Mouse (Mus musculus): ENCODE results near the gene Pigr. TPM values are rescaled to one million over a fixed set of nuclear protein-coding genes. Genes with fewer than 3 reads are reported as not detected.

Gene Pigr
- polyA plus RNA-seq, 1 experiment from 2014 or later, result not detected

DNA sequence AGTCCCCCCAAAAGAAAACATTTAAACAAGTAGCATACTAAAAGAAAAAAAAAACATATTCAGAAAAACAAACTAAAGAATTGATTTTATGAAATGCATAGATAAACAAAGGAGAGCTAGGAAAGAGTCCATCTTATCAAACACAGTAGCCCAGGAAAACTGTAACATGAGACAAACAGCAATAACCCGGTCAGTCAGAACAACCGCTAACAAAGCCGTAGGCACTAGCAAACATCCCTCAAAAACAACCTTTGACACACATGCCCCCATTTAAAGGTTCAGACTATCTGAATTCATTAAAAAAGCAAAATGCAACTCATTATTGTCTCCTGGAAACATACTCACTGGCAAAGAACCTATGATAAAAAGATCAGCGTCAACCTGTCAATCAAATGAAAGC, 31.0 kb downstream of the Pigr start:
- H3K36me3 ChIP-seq (ENCODE audit: control insufficient read depth, insufficient read depth, low read length), result no peaks in the 10 kb centered on the region
- DNase-seq (ENCODE audit: low spot score) (no peak), ATAC-seq (ENCODE audit: insufficient number of reproducible peaks, low FRiP score, low TSS enrichment, low read depth) (no peak)
- no peaks in the 10 kb centered on the region for H3K4me1 ChIP-seq (ENCODE audit: control insufficient read depth, insufficient read depth, low read length)
- H3K27me3 ChIP-seq (ENCODE audit: control insufficient read depth, insufficient read depth, low read length), result no peaks in the 10 kb centered on the region
- H3K4me3 ChIP-seq (ENCODE audit: low read depth, low read length), result no peak overlapping the region
- 82% methylated on average over 4 of the region's 4 CpGs for WGBS
- H3K9ac ChIP-seq (ENCODE audit: low read length), result no peak overlapping the region
- H3K4me2 ChIP-seq (ENCODE audit: low read depth, severe bottlenecking), result no peak overlapping the region
- no peaks in the 10 kb centered on the region for H3K9me3 ChIP-seq (ENCODE audit: control insufficient read depth, low read length)
- H3K27ac ChIP-seq (replicated peaks; ENCODE audit: low read depth, low read length), result no peak overlapping the region

DNA sequence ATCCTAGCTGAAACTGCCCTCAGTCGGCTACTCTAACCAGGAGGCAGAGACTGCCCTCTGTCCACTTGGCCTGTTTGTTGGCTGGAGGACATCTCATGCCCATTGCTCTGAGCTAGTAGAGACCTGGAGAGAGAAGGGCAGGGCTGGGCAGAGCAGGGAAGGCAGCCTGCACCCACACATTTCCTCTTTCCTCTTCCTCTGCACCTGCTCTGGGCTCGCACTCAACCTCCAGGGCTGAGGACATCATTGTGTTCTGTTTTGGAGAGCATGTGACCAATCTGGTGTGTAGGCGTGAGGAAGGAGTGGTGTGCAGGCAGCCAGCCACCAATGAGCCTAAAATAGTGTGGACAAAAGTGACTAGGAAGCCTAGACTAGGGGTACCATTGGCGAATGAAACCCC, 37.8 kb downstream of the Pigr start:
- H3K36me3 ChIP-seq (ENCODE audit: control insufficient read depth, insufficient read depth, low read length), result no peaks in the 10 kb centered on the region
- ATAC-seq (ENCODE audit: insufficient number of reproducible peaks, low FRiP score, low TSS enrichment, low read depth) (no peak), DNase-seq (ENCODE audit: low spot score) (no peak)
- H3K27me3 ChIP-seq (ENCODE audit: control insufficient read depth, insufficient read depth, low read length), result no peaks in the 10 kb centered on the region
- no peak overlapping the region for H3K9ac ChIP-seq (ENCODE audit: low read length)
- no peak overlapping the region for H3K27ac ChIP-seq (replicated peaks; ENCODE audit: low read depth, low read length)
- no peaks in the 10 kb centered on the region for H3K9me3 ChIP-seq (ENCODE audit: control insufficient read depth, low read length)
- WGBS, result 83% methylated on average over 4 of the region's 4 CpGs
- no peak overlapping the region for H3K4me2 ChIP-seq (ENCODE audit: low read depth, severe bottlenecking)
- H3K4me3 ChIP-seq (ENCODE audit: low read depth, low read length), result no peak overlapping the region
- no peaks in the 10 kb centered on the region for H3K4me1 ChIP-seq (ENCODE audit: control insufficient read depth, insufficient read depth, low read length)

DNA sequence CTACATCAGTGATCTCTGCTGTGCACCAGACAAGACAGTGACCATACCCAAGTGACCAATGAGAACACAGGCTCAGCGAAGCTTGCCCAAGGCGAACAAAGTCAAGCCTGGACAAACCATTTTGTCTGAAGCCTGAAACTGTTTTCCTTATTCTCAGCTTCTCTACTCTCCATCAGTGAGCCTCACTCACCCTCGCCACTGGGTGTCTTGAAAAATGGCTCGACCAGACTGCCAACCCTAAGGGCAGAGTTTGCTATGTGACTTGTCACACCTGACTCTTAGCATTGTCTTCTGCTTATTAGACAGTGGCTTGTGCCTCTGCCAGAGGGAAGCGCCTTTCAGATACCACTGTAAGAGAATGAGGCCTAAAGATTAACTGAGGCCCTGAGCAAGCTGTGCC, 38.3 kb downstream of the Pigr start:
- no peak overlapping the region for H3K4me2 ChIP-seq (ENCODE audit: low read depth, severe bottlenecking)
- no peak for ATAC-seq (ENCODE audit: insufficient number of reproducible peaks, low FRiP score, low TSS enrichment, low read depth)
- 89% methylated on average over 5 of the region's 5 CpGs for WGBS
- no peaks in the 10 kb centered on the region for H3K9me3 ChIP-seq (ENCODE audit: control insufficient read depth, low read length)
- H3K27me3 ChIP-seq (ENCODE audit: control insufficient read depth, insufficient read depth, low read length), result no peaks in the 10 kb centered on the region
- H3K4me3 ChIP-seq (ENCODE audit: low read depth, low read length), result no peak overlapping the region
- H3K4me1 ChIP-seq (ENCODE audit: control insufficient read depth, insufficient read depth, low read length), result no peaks in the 10 kb centered on the region
- no peak overlapping the region for H3K27ac ChIP-seq (replicated peaks; ENCODE audit: low read depth, low read length)
- H3K9ac ChIP-seq (ENCODE audit: low read length), result no peak overlapping the region
- no peaks in the 10 kb centered on the region for H3K36me3 ChIP-seq (ENCODE audit: control insufficient read depth, insufficient read depth, low read length)
- no peak for DNase-seq (ENCODE audit: low spot score)

DNA sequence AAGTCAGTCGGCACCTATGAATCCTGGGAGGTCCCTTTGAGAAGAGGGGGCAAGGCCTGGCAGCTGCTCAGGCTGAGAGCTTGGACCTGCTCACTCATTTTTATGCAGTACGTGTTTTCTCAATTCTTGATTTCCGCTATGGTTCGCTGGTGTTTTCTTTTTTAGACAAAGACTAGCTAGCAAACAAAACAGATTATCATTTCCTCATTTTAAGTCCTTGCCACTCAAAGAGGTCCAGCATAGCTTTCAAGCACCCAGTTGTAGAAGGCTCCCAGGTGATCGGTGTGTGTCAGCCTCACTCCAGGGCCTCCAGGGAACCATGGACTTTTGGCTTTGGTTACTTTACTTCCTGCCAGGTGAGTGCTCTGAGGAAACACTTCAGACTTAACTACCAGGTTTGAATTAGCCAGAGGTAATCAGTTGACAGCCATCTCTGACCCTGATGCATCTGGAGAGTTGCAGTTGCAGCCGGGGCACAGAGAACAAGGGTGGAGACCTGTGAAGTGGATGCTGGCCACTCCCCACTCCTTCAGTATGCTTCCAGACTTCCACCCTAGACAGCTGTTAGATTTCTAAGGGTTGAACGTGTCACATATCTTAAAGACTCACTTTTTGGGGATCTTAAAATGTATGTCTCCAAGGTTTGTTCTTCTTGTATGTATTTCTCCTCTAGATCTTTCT, 39.2 kb downstream of the Pigr start, which contains the start of gene Fcmr:
Fcmr (plus strand) TSS at position 129 of the 681 bp plus-strand sequence.
- ATAC-seq (ENCODE audit: insufficient number of reproducible peaks, low FRiP score, low TSS enrichment, low read depth) (no peak), DNase-seq (ENCODE audit: low spot score) (no peak)
- 80% methylated on average over 7 of the region's 7 CpGs for WGBS
- Histone ChIP-seq H3K9me3 (ENCODE audit: control insufficient read depth, low read length) (no peaks in the 10 kb centered on the region), H3K4me3 (ENCODE audit: low read depth, low read length) (no peak within 1 kb of the TSS), H3K4me2 (ENCODE audit: low read depth, severe bottlenecking) (no peak within 1 kb of the TSS), H3K9ac (ENCODE audit: low read length) (no peak within 1 kb of the TSS), H3K27me3 (ENCODE audit: control insufficient read depth, insufficient read depth, low read length) (no peaks in the 10 kb centered on the region), H3K36me3 (ENCODE audit: control insufficient read depth, insufficient read depth, low read length) (no peaks in the 10 kb centered on the region), H3K4me1 (ENCODE audit: control insufficient read depth, insufficient read depth, low read length) (no peaks in the 10 kb centered on the region), H3K27ac (replicated peaks; ENCODE audit: low read depth, low read length) (no peak within 1 kb of the TSS)

DNA sequence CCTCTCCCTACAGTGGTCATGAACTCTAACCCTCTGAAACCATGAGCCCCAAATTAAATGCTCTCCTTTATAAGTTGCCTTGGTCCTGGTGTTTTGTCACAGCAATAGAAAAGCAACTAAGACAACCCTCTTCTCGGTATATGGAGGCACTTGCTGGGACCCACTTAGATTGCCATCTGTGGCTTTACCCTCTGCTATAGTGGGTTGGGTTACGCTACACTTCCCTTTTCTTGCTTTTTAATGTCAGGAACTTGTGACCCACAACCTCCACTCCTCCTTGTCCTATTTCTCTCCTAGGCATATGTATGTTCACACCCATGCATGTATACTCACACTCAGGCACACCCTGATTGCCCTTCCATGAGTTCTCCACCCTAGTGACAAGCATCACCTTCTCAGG, 46.4 kb downstream of the Pigr start:
- H3K4me2 ChIP-seq (ENCODE audit: low read depth, severe bottlenecking), result no peak overlapping the region
- peaks cover 5% of the 10 kb centered on the region for H3K27me3 ChIP-seq (ENCODE audit: control insufficient read depth, insufficient read depth, low read length)
- no peaks in the 10 kb centered on the region for H3K4me1 ChIP-seq (ENCODE audit: control insufficient read depth, insufficient read depth, low read length)
- 93% methylated on average over 2 of the region's 2 CpGs for WGBS
- H3K4me3 ChIP-seq (ENCODE audit: low read depth, low read length), result no peak overlapping the region
- DNase-seq (ENCODE audit: low spot score), result no peak
- no peak overlapping the region for H3K27ac ChIP-seq (replicated peaks; ENCODE audit: low read depth, low read length)
- H3K9me3 ChIP-seq (ENCODE audit: control insufficient read depth, low read length), result no peaks in the 10 kb centered on the region
- no peaks in the 10 kb centered on the region for H3K36me3 ChIP-seq (ENCODE audit: control insufficient read depth, insufficient read depth, low read length)
- H3K9ac ChIP-seq (ENCODE audit: low read length), result no peak overlapping the region
- ATAC-seq (ENCODE audit: insufficient number of reproducible peaks, low FRiP score, low TSS enrichment, low read depth), result no peak

DNA sequence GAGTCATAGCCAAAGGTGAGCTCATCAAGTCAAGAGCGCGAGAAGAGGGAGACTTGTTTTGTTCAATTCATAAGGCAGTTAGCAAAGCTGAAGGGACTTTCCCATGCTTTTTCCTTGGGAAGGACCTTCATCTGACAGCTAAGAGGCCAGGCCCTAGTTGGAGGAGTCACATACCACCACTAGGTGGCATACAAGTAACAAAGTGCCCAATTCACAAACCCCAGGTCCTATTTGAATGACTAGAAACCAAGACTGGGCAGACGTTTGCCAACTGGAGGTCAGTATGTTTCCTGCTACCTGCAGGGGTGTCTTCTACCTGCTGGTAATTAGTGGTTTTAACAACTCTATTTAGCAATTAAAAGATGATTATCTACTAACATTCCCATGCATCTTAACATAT, 48.7 kb downstream of the Pigr start:
- Histone ChIP-seq H3K9me3 (ENCODE audit: control insufficient read depth, low read length) (no peaks in the 10 kb centered on the region), H3K27me3 (ENCODE audit: control insufficient read depth, insufficient read depth, low read length) (peaks cover 11% of the 10 kb centered on the region), H3K4me2 (ENCODE audit: low read depth, severe bottlenecking) (no peak overlapping the region), H3K36me3 (ENCODE audit: control insufficient read depth, insufficient read depth, low read length) (no peaks in the 10 kb centered on the region), H3K9ac (ENCODE audit: low read length) (no peak overlapping the region), H3K27ac (replicated peaks; ENCODE audit: low read depth, low read length) (no peak overlapping the region), H3K4me3 (ENCODE audit: low read depth, low read length) (no peak overlapping the region), H3K4me1 (ENCODE audit: control insufficient read depth, insufficient read depth, low read length) (no peaks in the 10 kb centered on the region; the same call in 1 of the 2 replicates)
- 39% methylated on average over 3 of the region's 3 CpGs for WGBS
- ATAC-seq (ENCODE audit: insufficient number of reproducible peaks, low FRiP score, low TSS enrichment, low read depth) (no peak), DNase-seq (ENCODE audit: low spot score) (peak; percentile 51)

DNA sequence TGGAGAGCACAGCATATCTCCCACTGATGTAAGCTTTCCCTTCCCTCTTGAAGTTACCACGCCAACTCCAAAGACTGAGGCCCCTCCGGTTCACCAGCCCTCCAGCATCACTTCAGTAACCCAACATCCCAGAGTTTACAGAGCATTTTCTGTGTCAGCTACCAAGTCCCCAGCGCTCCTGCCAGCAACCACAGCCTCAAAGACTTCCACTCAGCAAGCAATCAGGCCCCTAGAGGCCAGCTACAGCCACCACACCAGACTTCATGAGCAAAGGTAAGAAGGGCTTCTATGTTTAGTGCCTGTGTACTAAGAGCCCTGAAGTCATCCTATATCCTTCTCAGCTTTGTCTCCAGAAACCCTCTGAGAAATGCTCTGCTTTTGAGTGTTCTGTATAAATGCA, 49.4 kb downstream of the Pigr start:
- no peaks in the 10 kb centered on the region for H3K36me3 ChIP-seq (ENCODE audit: control insufficient read depth, insufficient read depth, low read length)
- no peak overlapping the region for H3K27ac ChIP-seq (replicated peaks; ENCODE audit: low read depth, low read length)
- no peaks in the 10 kb centered on the region; the same call in 1 of the 2 replicates for H3K4me1 ChIP-seq (ENCODE audit: control insufficient read depth, insufficient read depth, low read length)
- no peak for ATAC-seq (ENCODE audit: insufficient number of reproducible peaks, low FRiP score, low TSS enrichment, low read depth)
- H3K4me2 ChIP-seq (ENCODE audit: low read depth, severe bottlenecking), result no peak overlapping the region
- peaks cover 11% of the 10 kb centered on the region for H3K27me3 ChIP-seq (ENCODE audit: control insufficient read depth, insufficient read depth, low read length)
- H3K9me3 ChIP-seq (ENCODE audit: control insufficient read depth, low read length), result no peaks in the 10 kb centered on the region
- H3K9ac ChIP-seq (ENCODE audit: low read length), result no peak overlapping the region
- H3K4me3 ChIP-seq (ENCODE audit: low read depth, low read length), result no peak overlapping the region
- DNase-seq (ENCODE audit: low spot score), result no peak
- 82% methylated on average over 3 of the region's 3 CpGs for WGBS

DNA sequence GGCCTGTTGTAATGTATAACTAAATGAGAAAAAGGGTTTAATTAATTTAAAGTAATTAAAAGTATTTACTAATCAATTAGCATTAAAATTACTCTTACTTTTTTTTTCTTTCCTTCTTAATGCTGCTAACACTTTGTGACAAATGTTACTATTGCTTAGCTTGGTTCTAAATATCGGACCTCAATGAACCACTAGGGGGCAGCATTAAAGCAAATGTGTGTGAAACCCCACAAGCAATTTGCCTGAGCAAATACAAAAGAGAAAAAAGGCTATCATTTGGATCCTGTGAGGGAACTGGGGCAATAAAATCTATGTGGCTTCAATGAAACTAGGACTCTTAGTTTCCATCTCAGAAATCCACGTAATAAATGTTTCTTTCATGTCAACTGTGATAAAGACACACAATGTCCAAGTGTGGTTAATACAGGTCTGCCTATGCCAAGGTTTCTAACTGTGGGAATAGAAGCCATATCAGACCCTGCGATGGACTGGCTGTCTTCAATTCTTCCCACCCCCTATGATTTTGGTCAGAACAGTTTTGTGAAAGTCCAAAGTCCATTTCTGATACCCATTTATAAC, 50.5 kb downstream of the Pigr start:
- Histone ChIP-seq H3K4me1 (ENCODE audit: control insufficient read depth, insufficient read depth, low read length) (no peaks in the 10 kb centered on the region; the same call in 1 of the 2 replicates), H3K4me2 (ENCODE audit: low read depth, severe bottlenecking) (no peak overlapping the region), H3K9ac (ENCODE audit: low read length) (no peak overlapping the region), H3K27ac (replicated peaks; ENCODE audit: low read depth, low read length) (no peak overlapping the region), H3K36me3 (ENCODE audit: control insufficient read depth, insufficient read depth, low read length) (no peaks in the 10 kb centered on the region), H3K27me3 (ENCODE audit: control insufficient read depth, insufficient read depth, low read length) (peaks cover 11% of the 10 kb centered on the region), H3K4me3 (ENCODE audit: low read depth, low read length) (no peak overlapping the region), H3K9me3 (ENCODE audit: control insufficient read depth, low read length) (no peaks in the 10 kb centered on the region)
- no peak for ATAC-seq (ENCODE audit: insufficient number of reproducible peaks, low FRiP score, low TSS enrichment, low read depth)
- peak; percentile 60 for DNase-seq (ENCODE audit: low spot score)
- 30% methylated on average over 3 of the region's 3 CpGs for WGBS

Measured in limb, embryonic 11.5 days (tissue).